Mouse (Mus musculus): Measurements from ENCODE around the gene St7. TPM values are rescaled to one million over a fixed set of nuclear protein-coding genes. Genes with fewer than 3 reads are reported as not detected.

St7 gene
- total and polyA plus RNA-seq, 2 experiments from 2014 or later = 17.7 to 38.5 TPM

- TF ChIP-seq EP300 (IDR thresholded peaks at IDR 0.05; ENCODE audit: low read depth) = no peak
- TF ChIP-seq CTCF (IDR thresholded peaks at IDR 0.05; ENCODE audit: low read depth) = no peak
- no peak overlapping the region for H3K4me3 ChIP-seq (ENCODE audit: low read depth, low read length)
- no peaks in the 10 kb centered on the region for H3K9me3 ChIP-seq (replicated peaks; ENCODE audit: control insufficient read depth, low read length)
- no peaks in the 10 kb centered on the region for H3K4me1 ChIP-seq (ENCODE audit: control insufficient read depth, insufficient read depth)
- 58% methylated on average over 6 of the region's 6 CpGs for WGBS
- no peaks in the 10 kb centered on the region for H3K27me3 ChIP-seq (ENCODE audit: control insufficient read depth, insufficient read depth, low read length)
- no peak overlapping the region for H3K4me2 ChIP-seq (ENCODE audit: low read depth, low read length)
- ATAC-seq (ENCODE audit: insufficient read depth, low read depth) = no peak
- H3K27ac ChIP-seq (ENCODE audit: low read depth) = no peak overlapping the region
- H3K36me3 ChIP-seq (replicated peaks; ENCODE audit: control insufficient read depth, insufficient read depth, low read length) = no peaks in the 10 kb centered on the region
- H3K9ac ChIP-seq (replicated peaks; ENCODE audit: low read depth, low read length) = no peak overlapping the region
- no peak for DNase-seq (ENCODE audit: low spot score)
These were observed 27.3 kb downstream of the St7 start for GRCm38 (mm10) chr6:17720022-17720421.

- 78% methylated on average over 5 of the region's 5 CpGs for WGBS
- H3K4me2 ChIP-seq (ENCODE audit: low read depth, low read length) = no peak overlapping the region
These were observed 29.0 kb downstream of the St7 start for GRCm38 (mm10) chr6:17721706-17722105.

GRCm38 (mm10) chr6:17725841-17726460 lies 33.2 kb downstream of the St7 start:
- no peaks in the 10 kb centered on the region for H3K36me3 ChIP-seq (replicated peaks; ENCODE audit: control insufficient read depth, insufficient read depth, low read length)
- no peaks in the 10 kb centered on the region for H3K4me1 ChIP-seq (ENCODE audit: control insufficient read depth, insufficient read depth)
- no peaks in the 10 kb centered on the region for H3K9me3 ChIP-seq (replicated peaks; ENCODE audit: control insufficient read depth, low read length)
- 48% methylated on average over 7 of the region's 7 CpGs for WGBS
- H3K4me3 ChIP-seq (ENCODE audit: low read depth, low read length) = 0 out of 2 replicates have a peak overlapping the region, but pooled peaks have one; percentile 2
- H3K9ac ChIP-seq (replicated peaks; ENCODE audit: low read depth, low read length) = no peak overlapping the region
- no peak overlapping the region for H3K27ac ChIP-seq (ENCODE audit: low read depth)
- H3K27me3 ChIP-seq (ENCODE audit: control insufficient read depth, insufficient read depth, low read length) = no peaks in the 10 kb centered on the region
- DNase-seq (ENCODE audit: low spot score) (peak; percentile 74), ATAC-seq (ENCODE audit: insufficient read depth, low read depth) (peak; percentile 63; the same call in 1 of the 2 replicates)
- TF ChIP-seq EP300 (IDR thresholded peaks at IDR 0.05; ENCODE audit: low read depth) (no peak), CTCF (IDR thresholded peaks at IDR 0.05; ENCODE audit: low read depth) (peak; percentile 94)
- H3K4me2 ChIP-seq (ENCODE audit: low read depth, low read length) = peak overlapping the region; percentile 33; the same call in 1 of the 2 replicates

More at GRCm38 (mm10) chr6:17721706-17722105, 29.0 kb downstream of the St7 start:
- no peak for ATAC-seq (ENCODE audit: insufficient read depth, low read depth)
- no peak for DNase-seq (ENCODE audit: low spot score)
- H3K36me3 ChIP-seq (replicated peaks; ENCODE audit: control insufficient read depth, insufficient read depth, low read length) = no peaks in the 10 kb centered on the region
- no peak overlapping the region for H3K27ac ChIP-seq (ENCODE audit: low read depth)
- no peaks in the 10 kb centered on the region for H3K4me1 ChIP-seq (ENCODE audit: control insufficient read depth, insufficient read depth)
- no peaks in the 10 kb centered on the region for H3K9me3 ChIP-seq (replicated peaks; ENCODE audit: control insufficient read depth, low read length)
- H3K27me3 ChIP-seq (ENCODE audit: control insufficient read depth, insufficient read depth, low read length) = no peaks in the 10 kb centered on the region
- no peak for TF ChIP-seq EP300 (IDR thresholded peaks at IDR 0.05; ENCODE audit: low read depth)
- TF ChIP-seq CTCF (IDR thresholded peaks at IDR 0.05; ENCODE audit: low read depth) = no peak
- no peak overlapping the region for H3K9ac ChIP-seq (replicated peaks; ENCODE audit: low read depth, low read length)
- H3K4me3 ChIP-seq (ENCODE audit: low read depth, low read length) = no peak overlapping the region

- TF ChIP-seq EP300 (IDR thresholded peaks at IDR 0.05; ENCODE audit: low read depth) (no peak), CTCF (IDR thresholded peaks at IDR 0.05; ENCODE audit: low read depth) (no peak)
- no peak overlapping the region for H3K4me2 ChIP-seq (ENCODE audit: low read depth, low read length)
- H3K4me1 ChIP-seq (ENCODE audit: control insufficient read depth, insufficient read depth) = no peaks in the 10 kb centered on the region
- no peaks in the 10 kb centered on the region for H3K27me3 ChIP-seq (ENCODE audit: control insufficient read depth, insufficient read depth, low read length)
- no peak overlapping the region for H3K4me3 ChIP-seq (ENCODE audit: low read depth, low read length)
- no peak overlapping the region for H3K27ac ChIP-seq (ENCODE audit: low read depth)
- H3K36me3 ChIP-seq (replicated peaks; ENCODE audit: control insufficient read depth, insufficient read depth, low read length) = no peaks in the 10 kb centered on the region
- ATAC-seq (ENCODE audit: insufficient read depth, low read depth) (no peak), DNase-seq (ENCODE audit: low spot score) (no peak)
- H3K9ac ChIP-seq (replicated peaks; ENCODE audit: low read depth, low read length) = no peak overlapping the region
- no peaks in the 10 kb centered on the region for H3K9me3 ChIP-seq (replicated peaks; ENCODE audit: control insufficient read depth, low read length)
- 86% methylated on average over 3 of the region's 3 CpGs for WGBS
These were observed 34.5 kb downstream of the St7 start for GRCm38 (mm10) chr6:17727241-17727640.

GRCm38 (mm10) chr6:17727891-17728790 lies 35.4 kb downstream of the St7 start:
- TF ChIP-seq CTCF (IDR thresholded peaks at IDR 0.05; ENCODE audit: low read depth) = no peak
- no peak for TF ChIP-seq EP300 (IDR thresholded peaks at IDR 0.05; ENCODE audit: low read depth)

More at GRCm38 (mm10) chr6:17727891-17728790, 35.4 kb downstream of the St7 start:
- H3K9ac ChIP-seq (replicated peaks; ENCODE audit: low read depth, low read length) = no peak overlapping the region
- H3K9me3 ChIP-seq (replicated peaks; ENCODE audit: control insufficient read depth, low read length) = no peaks in the 10 kb centered on the region
- no peak for ATAC-seq (ENCODE audit: insufficient read depth, low read depth)
- no peak overlapping the region for H3K4me2 ChIP-seq (ENCODE audit: low read depth, low read length)
- H3K4me3 ChIP-seq (ENCODE audit: low read depth, low read length) = no peak overlapping the region
- H3K4me1 ChIP-seq (ENCODE audit: control insufficient read depth, insufficient read depth) = no peaks in the 10 kb centered on the region
- no peak for DNase-seq (ENCODE audit: low spot score)
- no peak overlapping the region for H3K27ac ChIP-seq (ENCODE audit: low read depth)
- 72% methylated on average over 9 of the region's 9 CpGs for WGBS
- H3K27me3 ChIP-seq (ENCODE audit: control insufficient read depth, insufficient read depth, low read length) = no peaks in the 10 kb centered on the region
- H3K36me3 ChIP-seq (replicated peaks; ENCODE audit: control insufficient read depth, insufficient read depth, low read length) = no peaks in the 10 kb centered on the region

All from heart, postnatal 0 days (tissue).